In genomic region chr10:80827063-80827869, GRCm38 (mm10) we compare ENCODE assay signal across 8 mouse cellular contexts. TPM values are rescaled to one million over a fixed set of nuclear protein-coding genes. Genes with fewer than 3 reads are reported as not detected.
DNase-seq lines count a peak whose midpoint lies in the region; ATAC-seq and TF ChIP-seq lines count a peak whose summit lies in the region.

No protein-coding gene starts in this region.

- peaks cover 17% of the 10 kb centered on the region for H3K4me1 ChIP-seq in lung, embryonic 16.5 days (replicated peaks; ENCODE audit: control insufficient read depth, insufficient read depth, low read length)
- peaks cover 18% of the 10 kb centered on the region for H3K4me1 ChIP-seq in forebrain, embryonic 11.5 days (replicated peaks; ENCODE audit: control insufficient read depth, insufficient read depth, low read length)
- peaks cover 23% of the 10 kb centered on the region for H3K4me1 ChIP-seq in limb, embryonic 11.5 days (ENCODE audit: control insufficient read depth, insufficient read depth, low read length)
- H3K4me1 ChIP-seq in olfactory bulb, adult 2 months (ENCODE audit: control insufficient read depth, insufficient read depth, low read length), result peaks cover 10% of the 10 kb centered on the region

- H3K9ac ChIP-seq in lung, embryonic 16.5 days (ENCODE audit: low read length), result peak overlapping the region; percentile 91
- peak overlapping the region; percentile 82 for H3K9ac ChIP-seq in forebrain, embryonic 11.5 days (ENCODE audit: low read length)
- H3K9ac ChIP-seq in limb, embryonic 11.5 days (ENCODE audit: low read length), result peak overlapping the region; percentile 95

- no peak for TF ChIP-seq POLR2A in olfactory bulb, adult 2 months (IDR thresholded peaks at IDR 0.05; ENCODE audit: insufficient read depth, low read depth, low read length)

- H3K27ac ChIP-seq in lung, embryonic 16.5 days (ENCODE audit: low read length), result peak overlapping the region; percentile 89
- H3K27ac ChIP-seq in forebrain, embryonic 11.5 days (ENCODE audit: low read depth, low read length), result peak overlapping the region; percentile 78
- 0 out of 2 replicates have a peak overlapping the region, but pooled peaks have one; percentile 74 for H3K27ac ChIP-seq in limb, embryonic 11.5 days (replicated peaks; ENCODE audit: low read depth, low read length)
- H3K27ac ChIP-seq in olfactory bulb, adult 2 months (ENCODE audit: insufficient read depth, low read depth, low read length), result no peak overlapping the region

- H3K9me3 ChIP-seq in lung, embryonic 16.5 days (ENCODE audit: control insufficient read depth, low read length), result no peaks in the 10 kb centered on the region
- no peaks in the 10 kb centered on the region for H3K9me3 ChIP-seq in forebrain, embryonic 11.5 days (ENCODE audit: control insufficient read depth, low read length)
- H3K9me3 ChIP-seq in limb, embryonic 11.5 days (ENCODE audit: control insufficient read depth, low read length), result no peaks in the 10 kb centered on the region

- H3K27me3 ChIP-seq in lung, embryonic 16.5 days (ENCODE audit: control insufficient read depth, insufficient read depth, low read depth, low read length), result no peaks in the 10 kb centered on the region
- no peaks in the 10 kb centered on the region for H3K27me3 ChIP-seq in forebrain, embryonic 11.5 days (ENCODE audit: control insufficient read depth, insufficient read depth, low read length)
- no peaks in the 10 kb centered on the region for H3K27me3 ChIP-seq in limb, embryonic 11.5 days (ENCODE audit: control insufficient read depth, insufficient read depth, low read length)

- WGBS in lung, embryonic 16.5 days, result 5% methylated on average over 29 of the region's 29 CpGs
- WGBS in forebrain, embryonic 11.5 days, result 9% methylated on average over 29 of the region's 29 CpGs
- WGBS in limb, embryonic 11.5 days, result 10% methylated on average over 28 of the region's 29 CpGs
- 3% methylated on average over 29 of the region's 29 CpGs for WGBS in olfactory bulb, adult 2 months

- peak overlapping the region; percentile 73 for H3K4me3 ChIP-seq in lung, embryonic 16.5 days (ENCODE audit: low read length)
- peak overlapping the region; percentile 59 for H3K4me3 ChIP-seq in forebrain, embryonic 11.5 days (ENCODE audit: low read depth, low read length)
- H3K4me3 ChIP-seq in limb, embryonic 11.5 days (ENCODE audit: low read depth, low read length), result peak overlapping the region; percentile 54
- H3K4me3 ChIP-seq in olfactory bulb, adult 2 months (ENCODE audit: insufficient read depth, low read depth, low read length), result peak overlapping the region; percentile 77

- H3K36me3 ChIP-seq in lung, embryonic 16.5 days (ENCODE audit: control insufficient read depth, insufficient read depth, low read length), result peaks cover 7% of the 10 kb centered on the region
- no peaks in the 10 kb centered on the region; the same call in 1 of the 2 replicates for H3K36me3 ChIP-seq in forebrain, embryonic 11.5 days (ENCODE audit: control insufficient read depth, insufficient read depth, low read length)
- H3K36me3 ChIP-seq in limb, embryonic 11.5 days (ENCODE audit: control insufficient read depth, insufficient read depth, low read length), result peaks cover 5% of the 10 kb centered on the region; the same call in 1 of the 2 replicates

- no peak for TF ChIP-seq CTCF in olfactory bulb, adult 2 months (IDR thresholded peaks at IDR 0.05; ENCODE audit: insufficient read depth, low read depth, low read length)

- H3K4me2 ChIP-seq in lung, embryonic 16.5 days (ENCODE audit: low read depth, low read length), result peak overlapping the region; percentile 96
- peak overlapping the region; percentile 97 for H3K4me2 ChIP-seq in forebrain, embryonic 11.5 days (ENCODE audit: low read depth, low read length, severe bottlenecking)
- peak overlapping the region; percentile 96 for H3K4me2 ChIP-seq in limb, embryonic 11.5 days (ENCODE audit: low read depth, severe bottlenecking)

- DNase-seq in lung, postnatal 4 days, result no peak
- no peak for DNase-seq in forebrain, embryonic 11.5 days (ENCODE audit: low spot score)
- DNase-seq in limb, embryonic 11.5 days (ENCODE audit: low spot score), result no peak
- no peak for DNase-seq in retina, embryonic 14.5 days (ENCODE audit: low spot score)
- no peak for DNase-seq in thymus, postnatal 10 days (ENCODE audit: low spot score in 2 of 2)

- ATAC-seq in lung, embryonic 16.5 days (ENCODE audit: low read depth), result no peak
- ATAC-seq in forebrain, embryonic 11.5 days (replicated peaks; ENCODE audit: low FRiP score), result no peak
- no peak for ATAC-seq in limb, embryonic 11.5 days (ENCODE audit: insufficient number of reproducible peaks, low FRiP score, low TSS enrichment, low read depth)
- ATAC-seq in CD4-positive, CD25-positive, alpha-beta regulatory T cell, adult 4 months, result no peak

RNA-seq across cellular contexts. Expression of gene Oaz1, which starts 0.8 kb away (rescaled TPM):
- 1,799 and 1,972 TPM in 2 replicates for polyA plus RNA-seq in lung, embryonic 16.5 days (2015; fragmentation: Nextera tagmentation; extraction: Ambion mirVana)
- 1,775 and 1,994 TPM in 2 replicates for polyA plus RNA-seq in forebrain, embryonic 11.5 days (2014; fragmentation: Nextera tagmentation; extraction: Ambion mirVana)
- 2,003 and 2,108 TPM in 2 replicates for polyA plus RNA-seq in limb, embryonic 11.5 days (2014; fragmentation: Nextera tagmentation; extraction: Ambion mirVana)
- polyA plus RNA-seq in olfactory bulb, adult 2 months (2012; ENCODE audit: insufficient read depth, insufficient read length, low replicate concordance, missing spikeins), result 801 TPM in 1 of 2 replicates, not detected in the other
- polyA plus RNA-seq in CD4-positive, CD25-positive, alpha-beta regulatory T cell, adult 4 months (2017; shearing (Covaris generic)), result 1,000 to 10,000 TPM; 1,727 to 2,219 TPM

RNA-seq across cellular contexts. Expression of gene Jsrp1, which starts 14.0 kb away (rescaled TPM):
- 1.3 and 2.6 TPM in 2 replicates for polyA plus RNA-seq in lung, embryonic 16.5 days (2015; fragmentation: Nextera tagmentation; extraction: Ambion mirVana)
- polyA plus RNA-seq in forebrain, embryonic 11.5 days (2014; fragmentation: Nextera tagmentation; extraction: Ambion mirVana), result 0.47 and 0.59 TPM in 2 replicates
- 0.40 and 0.96 TPM in 2 replicates for polyA plus RNA-seq in limb, embryonic 11.5 days (2014; fragmentation: Nextera tagmentation; extraction: Ambion mirVana)
- not detected in 2 replicates for polyA plus RNA-seq in olfactory bulb, adult 2 months (2012; ENCODE audit: insufficient read depth, insufficient read length, low replicate concordance, missing spikeins)
- not detected for polyA plus RNA-seq in CD4-positive, CD25-positive, alpha-beta regulatory T cell, adult 4 months (2017; shearing (Covaris generic))

RNA-seq across cellular contexts. Expression of gene Lingo3, which starts 16.6 kb away (rescaled TPM):
- polyA plus RNA-seq in lung, embryonic 16.5 days (2015; fragmentation: Nextera tagmentation; extraction: Ambion mirVana), result 0.15 and 0.44 TPM in 2 replicates
- 1.2 and 2.1 TPM in 2 replicates for polyA plus RNA-seq in forebrain, embryonic 11.5 days (2014; fragmentation: Nextera tagmentation; extraction: Ambion mirVana)
- polyA plus RNA-seq in limb, embryonic 11.5 days (2014; fragmentation: Nextera tagmentation; extraction: Ambion mirVana), result 0.33 and 0.36 TPM in 2 replicates
- polyA plus RNA-seq in olfactory bulb, adult 2 months (2012; ENCODE audit: insufficient read depth, insufficient read length, low replicate concordance, missing spikeins), result not detected in 2 replicates
- not detected for polyA plus RNA-seq in CD4-positive, CD25-positive, alpha-beta regulatory T cell, adult 4 months (2017; shearing (Covaris generic))

RNA-seq across cellular contexts. Expression of gene Amh, which starts 22.2 kb away (rescaled TPM):
- polyA plus RNA-seq in lung, embryonic 16.5 days (2015; fragmentation: Nextera tagmentation; extraction: Ambion mirVana), result 0.13 TPM in 1 of 2 replicates, not detected in the other
- polyA plus RNA-seq in forebrain, embryonic 11.5 days (2014; fragmentation: Nextera tagmentation; extraction: Ambion mirVana), result 0.15 and 0.16 TPM in 2 replicates
- not detected in 2 replicates for polyA plus RNA-seq in limb, embryonic 11.5 days (2014; fragmentation: Nextera tagmentation; extraction: Ambion mirVana)
- not detected in 2 replicates for polyA plus RNA-seq in olfactory bulb, adult 2 months (2012; ENCODE audit: insufficient read depth, insufficient read length, low replicate concordance, missing spikeins)
- polyA plus RNA-seq in CD4-positive, CD25-positive, alpha-beta regulatory T cell, adult 4 months (2017; shearing (Covaris generic)), result not detected

RNA-seq across cellular contexts. Expression of gene Lsm7, which starts 27.7 kb away (rescaled TPM):
- polyA plus RNA-seq in lung, embryonic 16.5 days (2015; fragmentation: Nextera tagmentation; extraction: Ambion mirVana), result 193 and 234 TPM in 2 replicates
- 308 and 322 TPM in 2 replicates for polyA plus RNA-seq in forebrain, embryonic 11.5 days (2014; fragmentation: Nextera tagmentation; extraction: Ambion mirVana)
- 375 and 398 TPM in 2 replicates for polyA plus RNA-seq in limb, embryonic 11.5 days (2014; fragmentation: Nextera tagmentation; extraction: Ambion mirVana)
- polyA plus RNA-seq in olfactory bulb, adult 2 months (2012; ENCODE audit: insufficient read depth, insufficient read length, low replicate concordance, missing spikeins), result not detected in 2 replicates
- polyA plus RNA-seq in CD4-positive, CD25-positive, alpha-beta regulatory T cell, adult 4 months (2017; shearing (Covaris generic)), result 100 to 1,000 TPM; 198 to 233 TPM
